Mouse (Mus musculus): ENCODE results near the gene Arap1.

Gene Arap1

DNA sequence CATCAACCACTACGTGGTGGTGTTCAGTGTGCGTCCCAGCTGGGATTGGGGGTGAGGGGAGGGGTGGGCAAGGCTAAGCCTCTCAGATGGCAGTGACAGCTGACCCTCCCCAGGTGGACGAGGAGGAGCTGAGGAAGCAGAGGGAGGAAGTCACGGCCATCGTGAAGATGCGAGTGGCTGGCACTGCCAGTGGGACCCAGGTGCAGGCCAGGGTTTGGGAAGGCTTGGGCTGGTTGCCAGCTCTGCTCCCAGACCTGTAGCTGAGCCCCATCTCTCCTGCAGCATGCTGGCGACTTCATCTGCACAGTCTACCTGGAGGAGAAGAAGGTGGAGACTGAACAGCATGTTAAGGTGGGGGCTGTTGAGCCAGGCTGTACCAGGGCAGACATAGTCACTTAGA, 53.6 kb downstream of the Arap1 start:
- peak; percentile 55 to 66 for DNase-seq

DNA sequence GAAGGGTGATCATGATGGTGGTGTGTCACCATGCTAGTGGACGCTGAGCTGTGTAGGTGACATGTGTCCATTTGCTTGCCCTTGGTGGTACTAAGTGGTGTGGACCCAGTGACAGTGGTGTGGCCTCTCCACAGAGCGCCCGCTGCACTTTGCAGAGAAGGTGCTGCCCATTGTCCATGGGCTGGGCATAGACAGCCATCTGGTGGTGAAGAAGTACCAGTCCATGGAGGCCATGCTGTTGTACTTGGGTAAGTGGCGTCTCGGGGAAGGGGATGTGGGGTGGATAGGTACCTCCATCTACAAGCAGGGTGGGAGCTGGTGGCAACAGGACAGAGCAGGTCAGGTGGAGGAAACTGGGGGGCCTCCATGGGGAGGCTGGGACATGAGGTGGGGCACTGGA, 56.0 kb downstream of the Arap1 start:
- no peak for DNase-seq

DNA sequence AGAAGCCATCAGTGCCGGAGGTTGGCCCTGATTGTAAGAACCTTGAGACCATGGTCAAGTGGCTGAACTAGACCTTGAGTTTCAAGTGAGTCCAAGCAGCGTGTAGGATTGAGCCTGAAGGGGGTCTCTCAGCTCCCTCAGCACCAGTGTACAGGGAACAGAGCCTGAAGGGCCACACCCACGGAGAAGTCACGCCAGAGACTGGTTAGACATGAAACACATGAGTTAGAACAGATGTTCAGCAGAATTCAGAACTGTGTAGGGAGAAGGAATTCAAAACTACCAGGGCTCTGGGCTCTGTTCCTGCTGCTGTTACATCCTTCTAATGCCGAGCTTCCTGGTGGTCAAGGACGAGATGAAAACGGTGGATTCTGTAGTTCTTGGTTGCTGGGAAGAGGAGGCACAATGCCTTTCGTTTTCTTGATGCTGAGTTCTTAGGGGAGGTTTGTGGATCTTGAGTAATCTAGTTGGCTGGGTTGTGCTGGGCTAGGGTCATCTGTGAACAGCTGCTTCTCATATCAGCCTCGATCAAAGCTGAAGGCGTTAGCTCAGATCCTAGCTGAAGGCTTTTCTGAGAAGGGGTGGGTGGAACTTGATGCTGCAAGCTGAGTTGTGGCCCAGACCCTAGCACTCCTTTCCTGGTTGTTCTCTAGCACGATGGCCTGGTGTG, 62.5 kb downstream of the Arap1 start, which contains the start of gene Gm45837:
Gene Gm45837, plus strand, starts transcription at position 620 of the 670 bp plus-strand sequence.
- no peak for DNase-seq

DNA sequence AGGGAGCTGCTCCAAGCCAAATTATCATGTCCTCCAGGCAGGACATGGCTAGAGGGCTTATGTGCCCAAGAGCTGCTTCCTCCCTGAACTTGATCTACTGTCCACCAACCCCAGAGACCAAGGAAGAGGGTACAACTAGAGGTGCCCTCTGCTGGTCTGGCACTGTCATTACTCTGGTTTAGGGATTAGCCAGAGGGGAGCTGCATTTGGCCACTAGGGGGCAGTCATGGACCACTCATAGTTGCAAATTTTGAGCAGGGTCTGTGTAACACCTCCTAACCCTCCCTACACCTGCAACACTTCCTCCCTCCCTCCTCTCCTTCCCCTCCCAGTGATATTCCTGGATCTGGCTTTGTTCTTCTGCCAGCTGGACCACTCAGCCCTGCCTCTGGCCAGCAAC, 64.9 kb downstream of the Arap1 start:
- DNase-seq = peak; percentile 94 to 97

DNA sequence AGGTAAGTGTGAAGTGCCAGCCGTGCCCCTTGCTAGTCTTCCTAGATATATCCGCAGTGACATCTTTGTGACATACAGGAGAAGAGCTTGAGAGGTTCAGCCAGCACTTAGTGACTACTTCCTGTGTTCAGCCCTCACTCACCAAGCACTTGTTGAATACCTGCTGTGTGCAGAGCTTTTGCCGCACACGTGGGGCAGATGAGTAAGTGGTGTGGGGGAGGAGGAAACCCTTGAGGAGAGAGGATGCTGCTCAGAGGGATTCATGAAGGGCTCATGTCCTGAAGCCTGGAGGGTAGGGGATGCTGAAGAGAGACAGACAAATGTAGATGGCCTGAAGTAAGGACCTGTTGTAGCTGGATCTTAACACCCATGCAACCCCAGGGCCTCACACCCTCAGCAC, 66.3 kb downstream of the Arap1 start:
- no peak for DNase-seq

DNA sequence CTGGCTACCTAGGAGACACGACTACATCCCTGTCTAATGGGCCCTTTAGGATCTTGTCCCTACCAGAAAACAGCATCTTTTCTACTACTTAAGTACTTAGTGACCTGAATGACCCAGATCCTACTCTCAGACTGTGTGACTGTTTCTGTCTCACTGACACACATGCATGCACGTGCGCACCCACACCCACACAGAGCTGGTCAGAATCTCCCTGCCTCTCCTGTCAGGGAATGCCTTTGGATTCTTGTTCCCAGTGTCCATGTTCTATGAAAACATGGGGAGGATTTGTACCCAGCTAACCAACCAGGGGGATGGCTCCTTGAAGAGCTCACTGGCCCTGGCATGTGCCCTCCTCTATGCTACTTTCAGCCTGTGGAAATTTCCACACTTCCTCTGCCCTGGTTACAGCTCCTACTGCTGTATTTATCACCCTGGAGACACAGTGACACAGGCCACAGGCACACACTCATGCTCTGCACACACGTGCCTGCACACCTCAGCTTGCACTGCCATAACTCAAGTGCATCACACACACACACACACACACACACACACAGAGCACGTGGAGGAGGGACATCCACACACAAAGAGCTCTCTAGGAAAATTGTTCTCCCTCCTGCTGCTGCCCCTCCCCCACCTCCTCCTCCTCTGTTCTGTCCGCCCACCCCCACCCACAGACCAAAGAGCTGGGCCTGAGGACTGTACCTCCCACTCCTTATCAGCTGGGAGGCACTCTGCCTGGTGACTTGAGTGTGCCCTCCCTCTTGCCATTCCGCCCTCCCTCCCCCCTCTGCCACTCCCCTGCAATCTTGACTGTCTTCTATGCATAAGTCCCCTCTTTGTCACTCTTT, 67.0 kb downstream of the Arap1 start:
- no peak for DNase-seq

DNA sequence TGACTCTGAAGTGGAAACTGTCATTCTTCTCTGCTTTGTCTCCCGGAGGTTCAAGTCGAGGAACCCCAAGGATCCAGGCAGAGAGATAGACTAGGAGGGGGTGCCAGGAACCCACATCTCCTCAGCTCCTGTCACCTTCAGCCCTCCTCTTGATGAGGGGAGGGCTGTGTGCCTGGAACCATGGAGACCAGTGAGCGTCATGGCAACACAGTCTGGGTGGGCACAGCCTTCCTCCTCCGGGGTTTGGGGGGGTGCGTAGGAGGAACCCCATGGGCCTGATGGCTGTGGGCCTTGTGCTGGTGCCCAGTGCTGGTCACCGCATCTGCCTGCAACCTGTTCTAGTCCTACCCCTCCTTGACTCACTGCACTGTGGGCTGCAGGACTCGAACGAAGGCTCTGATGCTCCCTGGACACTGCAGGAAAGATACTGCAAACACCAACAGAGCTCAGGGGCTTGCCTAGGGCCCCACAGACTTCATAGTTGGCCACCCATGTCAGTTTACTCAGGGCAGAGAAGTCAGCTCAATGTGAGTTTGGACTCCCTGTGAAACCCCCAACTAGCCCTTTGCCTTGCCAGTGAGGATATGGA, 67.7 kb downstream of the Arap1 start:
- no peak for DNase-seq

DNA sequence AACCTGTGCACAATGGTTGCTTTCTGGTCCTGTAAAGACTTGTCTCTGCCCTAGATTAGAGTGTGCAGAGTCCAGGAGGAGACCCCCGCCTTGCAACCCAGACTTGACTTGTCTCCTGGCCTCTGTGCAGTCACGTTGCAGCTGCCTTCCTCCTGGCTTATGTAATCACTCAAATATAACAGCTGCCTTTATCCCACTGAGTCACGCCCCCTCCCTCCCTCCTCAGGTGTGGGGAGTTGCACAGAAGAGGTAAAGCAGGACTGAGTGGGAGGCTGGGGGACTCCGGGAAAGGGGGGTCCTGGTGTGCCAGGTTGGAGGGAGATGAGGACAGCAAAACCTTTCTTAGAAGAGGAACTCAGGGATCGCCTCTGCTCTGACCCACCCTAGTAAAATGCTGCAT, 68.5 kb downstream of the Arap1 start:
- no peak for DNase-seq

DNA sequence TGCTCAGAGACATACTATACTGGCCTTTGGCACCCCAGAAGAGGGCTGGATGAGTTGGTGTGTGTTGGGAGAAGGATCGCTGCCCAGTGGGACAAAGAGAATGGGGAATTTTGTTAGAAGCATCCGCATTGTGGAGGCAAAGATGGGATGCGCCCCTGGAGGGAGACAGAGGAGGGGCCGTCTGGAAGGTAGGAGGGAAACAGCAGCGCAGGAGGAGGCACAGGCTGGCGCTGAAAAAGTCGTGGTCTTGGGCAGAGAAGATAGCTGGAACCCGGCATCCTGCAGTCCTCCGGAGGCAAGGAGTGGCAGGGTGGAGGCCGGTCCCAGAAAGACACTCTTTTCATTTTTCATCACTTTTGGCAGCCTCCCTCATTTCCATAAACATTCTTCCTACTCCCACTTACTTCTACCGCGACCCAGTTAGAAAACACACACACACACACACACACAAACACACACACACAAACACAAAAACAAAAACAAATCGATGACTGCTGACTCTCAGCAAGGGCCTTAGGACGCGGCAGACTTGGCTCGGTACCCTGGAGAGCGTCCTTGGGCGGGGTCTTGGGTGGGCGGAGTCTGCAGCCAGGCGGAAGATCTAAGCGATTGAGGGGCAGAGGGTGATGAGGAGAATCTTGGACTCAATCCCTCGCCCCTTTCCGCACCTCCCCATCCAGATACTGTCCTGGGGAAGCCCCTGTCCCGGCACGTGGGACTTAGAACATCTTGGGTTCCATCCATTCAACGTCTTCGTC, 71.3 kb downstream of the Arap1 start:
- DNase-seq = peak in 1 of 2 experiments; percentile 52

DNA sequence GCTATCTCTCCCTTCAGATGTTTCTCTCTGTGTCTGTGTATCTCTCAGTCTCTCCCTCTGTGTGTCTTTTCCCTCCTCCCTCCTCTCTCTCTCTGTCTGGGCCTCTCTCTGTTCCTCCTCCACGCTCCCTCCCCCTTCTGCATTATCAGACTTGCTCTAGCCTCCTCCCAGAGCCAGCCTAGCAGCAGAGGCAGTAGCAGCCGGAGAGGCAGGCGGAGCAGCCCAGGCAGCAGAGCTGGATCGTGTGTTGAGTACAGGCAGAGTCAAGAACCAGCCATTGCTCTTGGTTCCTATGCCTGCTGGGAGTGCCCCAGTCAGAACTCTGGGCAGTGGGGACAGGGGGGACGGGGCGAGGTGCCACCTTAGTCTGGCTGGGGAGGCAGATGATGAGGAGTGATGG, 73.7 kb downstream of the Arap1 start, which contains the start of gene Pde2a:
Gene Pde2a, plus strand, starts transcription at position 163 of the 400 bp plus-strand sequence.
- DNase-seq = peak; percentile 44 to 46

DNA sequence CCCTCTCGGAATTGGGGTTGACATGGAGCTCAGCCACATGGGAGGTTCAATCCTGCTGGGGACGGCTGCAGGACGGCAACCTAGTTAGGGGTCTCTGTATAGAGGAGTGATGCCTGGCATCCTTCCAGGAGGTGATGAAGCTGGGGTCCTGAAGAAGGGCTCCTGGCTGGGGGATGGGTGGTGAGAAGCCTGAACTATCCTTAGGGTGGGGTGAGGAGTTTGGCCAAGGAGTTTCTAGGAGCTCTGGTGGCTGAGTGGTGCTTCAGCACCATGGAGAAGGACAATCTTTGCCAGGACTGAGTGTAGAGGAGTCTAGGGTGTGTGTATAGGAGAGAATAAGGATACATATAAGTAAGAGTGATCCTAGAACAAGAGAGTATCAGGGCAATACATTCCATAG, 74.2 kb downstream of the Arap1 start:
- peak in 1 of 2 experiments; percentile 31 for DNase-seq

DNA sequence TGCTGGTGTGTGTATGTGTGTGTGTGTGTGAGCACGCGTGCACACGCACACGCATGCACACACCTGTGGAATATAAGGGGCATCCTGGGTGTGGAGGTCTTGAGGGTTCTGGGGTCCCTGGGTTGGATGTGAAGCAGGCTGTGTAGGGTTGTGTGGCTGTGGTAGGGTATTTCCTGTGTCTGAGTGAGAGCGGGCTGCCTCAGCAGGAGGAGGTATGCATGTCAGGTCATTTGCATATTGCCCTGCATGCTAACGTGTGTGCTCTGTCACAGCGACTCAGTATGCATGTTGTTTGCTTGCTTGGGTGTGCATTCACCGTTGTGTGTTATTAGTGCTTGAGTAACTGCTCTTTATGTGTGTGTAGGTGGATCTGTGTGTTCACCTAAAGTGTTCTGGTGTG, 74.8 kb downstream of the Arap1 start:
- DNase-seq = no peak

DNA sequence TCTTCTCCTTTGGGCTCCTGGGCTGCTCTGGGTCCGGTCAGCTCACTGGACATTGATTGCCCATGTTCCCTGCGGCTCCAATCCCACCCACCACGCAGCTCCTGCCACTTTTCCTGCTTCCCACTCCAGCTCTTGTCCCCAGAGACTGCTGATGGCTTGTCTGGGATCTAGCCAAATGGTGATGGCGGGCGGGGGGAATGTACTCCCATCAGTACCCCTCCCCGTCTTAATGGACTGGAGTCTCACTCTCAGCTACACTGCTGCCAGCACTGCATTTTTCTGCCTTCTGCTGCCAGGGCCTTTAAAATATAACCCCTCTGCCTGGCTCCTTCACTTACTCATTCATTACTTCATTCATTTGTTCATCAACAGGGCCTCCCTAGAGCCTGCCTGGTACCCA, 76.1 kb downstream of the Arap1 start:
- peak in 1 of 2 experiments; percentile 29 for DNase-seq

DNA sequence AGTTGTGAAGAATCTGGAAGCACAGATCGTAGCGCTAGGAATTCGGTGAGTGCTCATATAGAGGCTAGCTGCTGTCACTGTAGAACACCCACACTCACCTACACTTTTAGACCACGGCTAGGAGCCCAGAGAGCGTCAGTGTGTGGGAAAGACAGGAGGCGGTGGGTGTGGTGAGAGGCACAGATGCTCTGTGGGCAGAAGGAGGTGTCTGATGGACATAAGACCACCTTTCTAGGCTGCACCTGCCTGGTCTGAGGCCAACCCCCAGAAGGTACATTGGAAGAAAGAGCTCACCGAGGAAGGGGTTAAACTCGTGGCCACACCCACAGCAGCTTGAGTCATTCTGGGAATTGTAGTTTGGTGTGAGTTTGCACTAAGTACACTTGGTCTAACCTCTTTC, 78.8 kb downstream of the Arap1 start:
- no peak for DNase-seq

DNA sequence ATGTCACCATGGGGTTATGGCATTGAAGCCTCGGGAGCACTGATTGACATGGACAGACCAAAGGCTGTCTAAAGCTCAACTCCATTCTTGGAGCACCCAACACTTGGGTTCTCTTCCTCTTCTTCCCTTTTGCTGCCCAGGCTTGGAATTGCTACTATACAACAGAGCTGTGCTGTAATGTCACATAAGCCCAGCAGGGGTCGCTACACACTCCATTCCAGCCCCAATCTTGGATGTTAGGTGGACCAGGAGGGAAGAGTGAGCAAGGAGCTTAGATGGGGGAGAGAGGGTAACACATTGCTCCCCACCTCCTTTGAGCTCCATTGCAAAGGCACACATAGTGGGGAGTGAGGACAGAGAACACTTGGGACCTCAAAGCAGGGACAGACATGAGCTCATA, 79.9 kb downstream of the Arap1 start:
- peak; percentile 53 to 64 for DNase-seq

DNA sequence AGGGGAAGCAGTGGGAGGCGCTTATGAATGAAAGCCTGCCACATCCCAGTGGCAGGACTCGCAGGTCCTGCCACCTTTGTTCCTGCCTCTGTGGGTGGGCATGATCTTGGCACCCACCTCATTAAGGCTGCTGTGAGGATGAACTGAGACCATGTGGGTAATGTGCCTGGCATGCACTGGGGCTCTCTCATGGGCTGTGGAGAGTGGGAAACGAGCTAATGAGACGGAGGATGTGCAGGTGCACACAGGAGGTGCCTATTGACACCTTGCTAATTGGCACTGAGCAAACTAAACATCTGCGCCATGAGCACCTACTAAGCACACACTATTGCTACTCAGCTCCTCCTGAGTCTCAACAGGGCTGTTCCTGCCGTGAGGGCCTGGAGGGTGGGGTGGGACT, 87.2 kb downstream of the Arap1 start:
- peak in 1 of 2 experiments; percentile 38 for DNase-seq

DNA sequence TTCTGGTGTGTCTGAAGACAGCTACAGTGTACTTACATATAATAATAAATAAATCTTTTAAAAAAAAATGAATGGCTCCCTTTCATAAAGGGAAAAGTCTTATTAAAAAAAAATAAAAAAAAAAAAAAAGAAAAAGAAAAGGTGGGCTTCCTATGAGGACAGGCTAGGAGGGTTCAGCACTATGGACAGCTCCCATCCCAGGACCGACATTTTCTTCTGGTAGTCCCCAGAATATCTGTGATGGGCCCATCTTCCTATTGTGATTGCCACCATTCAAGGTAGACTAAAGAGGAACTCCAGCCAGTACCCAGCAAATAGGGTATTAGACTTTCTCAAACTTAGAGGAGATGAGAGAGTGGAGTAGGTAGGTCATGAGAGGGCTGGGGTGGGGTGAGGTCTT, 90.0 kb downstream of the Arap1 start:
- no peak for DNase-seq

DNA sequence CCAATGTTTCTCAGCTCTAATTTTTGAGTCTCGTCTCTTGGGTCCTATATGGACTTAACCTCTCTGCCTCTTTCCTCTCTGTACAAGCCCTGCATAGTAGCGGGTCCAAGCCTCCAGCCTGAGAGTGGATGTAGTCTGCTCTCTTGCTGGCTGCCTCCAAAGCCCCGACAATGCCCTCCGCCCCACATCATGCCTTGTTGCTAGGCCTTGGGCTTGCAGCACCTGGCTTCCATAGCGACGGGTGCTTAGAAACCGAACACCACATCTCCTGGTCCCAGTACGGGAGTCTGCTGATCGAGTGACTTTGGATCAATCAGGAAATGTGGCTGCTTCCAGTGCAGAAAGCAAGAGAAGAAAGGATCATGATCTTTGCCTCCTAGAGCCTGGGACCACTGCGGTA, 95.2 kb downstream of the Arap1 start:
- no peak for DNase-seq

DNA sequence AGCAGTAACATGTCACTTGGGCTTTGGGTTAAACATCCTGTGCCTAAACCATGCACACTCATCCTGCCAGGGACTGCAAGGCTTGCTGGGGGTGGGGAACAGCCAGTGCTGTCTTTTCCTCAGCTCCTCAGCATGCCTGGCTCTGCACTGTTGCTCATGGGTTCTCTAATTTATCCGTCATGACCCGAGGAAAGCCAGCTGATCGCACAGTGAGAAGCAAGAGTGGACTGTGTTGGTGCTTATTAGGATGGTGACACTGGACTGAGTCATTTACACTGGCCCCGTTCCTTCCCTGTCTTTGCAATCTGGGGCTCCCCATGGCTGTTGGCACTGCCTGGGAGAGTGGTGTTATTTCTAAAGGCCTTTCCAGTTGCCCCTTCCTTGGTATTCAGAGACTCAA, 96.3 kb downstream of the Arap1 start:
- DNase-seq = peak in 1 of 2 experiments; percentile 39

DNA sequence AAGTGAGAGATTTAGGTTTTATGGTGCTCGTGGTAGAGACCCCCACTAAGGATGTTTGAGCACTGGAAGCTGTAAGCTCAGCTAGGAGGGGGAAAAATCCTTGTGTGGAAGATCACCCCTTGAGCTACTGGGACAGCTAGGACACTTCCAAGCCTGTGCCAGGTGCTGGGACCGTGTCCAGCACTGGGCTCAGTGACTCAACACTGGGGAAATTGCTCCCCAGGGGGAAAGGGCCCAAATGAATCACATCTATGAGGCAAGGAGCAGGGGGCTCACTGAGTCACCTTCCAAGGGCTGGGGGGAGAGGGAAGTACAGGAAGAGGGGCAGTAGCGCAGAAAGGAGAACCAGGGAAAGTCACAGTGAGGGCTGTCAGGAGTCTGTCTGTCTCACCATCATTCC, 102.0 kb downstream of the Arap1 start:
- DNase-seq = no peak

DNA sequence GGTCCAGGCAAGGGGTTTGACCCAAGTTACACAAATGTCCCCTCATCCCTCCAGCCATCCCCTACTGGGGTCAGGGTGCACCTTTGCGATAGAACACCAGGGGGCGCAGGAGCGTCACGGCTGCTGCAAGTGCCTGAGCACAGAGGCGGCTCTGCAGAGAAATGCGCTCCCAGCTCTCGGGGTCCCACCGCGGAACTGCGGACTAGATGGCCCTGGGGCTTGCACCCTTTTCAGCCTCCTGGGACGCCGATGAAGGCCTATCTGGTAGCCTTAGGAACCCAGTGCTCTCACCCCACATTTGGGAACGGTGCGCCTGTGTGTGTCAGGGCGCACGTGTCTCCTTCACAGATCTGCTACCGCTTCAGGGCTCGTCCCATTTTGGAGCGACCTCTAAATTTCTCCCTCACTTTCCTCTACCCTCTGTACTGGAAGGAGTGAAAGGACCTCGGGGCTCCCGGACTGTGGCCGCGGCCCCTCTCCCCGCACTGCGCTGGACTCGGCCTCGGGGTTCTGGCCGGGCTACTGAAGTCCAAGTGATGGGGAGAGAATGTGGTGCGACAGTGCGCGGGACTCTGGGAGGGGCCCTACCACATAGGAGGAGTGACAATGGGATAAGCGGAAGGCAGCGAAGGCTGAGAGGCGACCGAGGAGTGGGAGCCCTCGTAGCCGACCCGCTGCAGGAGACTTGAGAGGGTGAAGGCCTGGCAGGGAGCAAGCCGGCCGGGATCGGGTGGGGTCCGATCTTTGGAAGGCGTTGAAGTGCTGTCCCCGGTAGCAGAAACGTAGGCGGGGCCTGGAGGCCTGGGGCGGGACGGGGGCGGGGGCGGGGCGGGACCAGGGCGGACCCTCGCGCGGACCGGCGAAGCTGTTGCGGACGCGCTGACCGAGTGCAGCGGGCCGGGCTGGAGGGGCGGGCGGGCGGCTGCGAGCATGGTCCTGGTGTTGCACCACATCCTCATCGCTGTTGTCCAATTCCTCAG, 102.8 kb downstream of the Arap1 start:
- DNase-seq = peak; percentile 95 to 98

DNA sequence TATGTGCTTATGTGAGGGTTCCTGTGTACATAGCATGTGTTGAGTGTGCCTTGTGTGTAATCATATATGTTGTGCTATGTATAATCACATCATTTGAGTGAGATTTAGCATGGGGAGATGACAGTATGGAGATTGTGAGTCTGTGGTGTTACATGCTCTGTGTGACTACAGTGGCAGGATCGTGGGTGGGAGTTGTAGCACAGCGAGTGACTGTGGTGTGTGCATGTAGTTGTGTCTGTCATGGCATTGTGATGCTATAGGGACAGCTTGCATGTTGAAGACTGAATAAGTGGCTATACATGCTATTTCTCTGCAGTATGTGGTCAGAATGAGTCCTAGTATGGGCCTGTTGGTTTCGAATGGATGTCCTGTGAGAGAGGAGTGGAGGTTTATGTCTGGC, 104.8 kb downstream of the Arap1 start:
- DNase-seq = no peak
